32 mouse cellular contexts compared by ENCODE assay signal in genomic region chr2:155632138-155632936, GRCm38 (mm10). TPM values are rescaled to one million over a fixed set of nuclear protein-coding genes. Genes with fewer than 3 reads are reported as not detected.
A peak's percentile ranks its signal among the peaks of the same experiment; 100 is the strongest.
DNase-seq lines count a peak whose midpoint lies in the region; ATAC-seq and TF ChIP-seq lines count a peak whose summit lies in the region.
"Had no signal": no experiment of that assay in that cellular context is flagged by ENCODE, and none has a peak within 500 bp of the region (broad histone marks: within the 10 kb centered on the region; RNA-seq: fewer than 3 reads in every experiment).

No protein-coding gene starts in this region.

- no peak overlapping the region for H3K27ac ChIP-seq in intestine, embryonic 16.5 days (ENCODE audit: low read length)
- H3K27ac ChIP-seq in intestine, postnatal 0 days (ENCODE audit: low read depth, low read length): no peak overlapping the region
- H3K27ac ChIP-seq in midbrain, embryonic 13.5 days: no peak overlapping the region
- H3K27ac ChIP-seq in midbrain, embryonic 14.5 days (replicated peaks; ENCODE audit: low read depth, low read length): no peak overlapping the region
- H3K27ac ChIP-seq: embryonic facial prominence, embryonic 10.5 days; embryonic facial prominence, embryonic 15.5 days; forebrain, embryonic 12.5 days; heart, embryonic 10.5 days; hindbrain, embryonic 15.5 days; kidney, postnatal 0 days; liver, embryonic 14.5 days; midbrain, embryonic 10.5 days; neural tube, embryonic 15.5 days had no signal

- H3K9me3 ChIP-seq in intestine, embryonic 16.5 days (ENCODE audit: control insufficient read depth, low read length): no peaks in the 10 kb centered on the region
- no peaks in the 10 kb centered on the region for H3K9me3 ChIP-seq in intestine, postnatal 0 days (ENCODE audit: control insufficient read depth)
- no peaks in the 10 kb centered on the region for H3K9me3 ChIP-seq in midbrain, embryonic 13.5 days
- H3K9me3 ChIP-seq in midbrain, embryonic 14.5 days (ENCODE audit: control insufficient read depth, low read length): no peaks in the 10 kb centered on the region
- H3K9me3 ChIP-seq: embryonic facial prominence, embryonic 10.5 days; embryonic facial prominence, embryonic 15.5 days; forebrain, embryonic 12.5 days; heart, embryonic 10.5 days; heart, embryonic 15.5 days; hindbrain, embryonic 15.5 days; midbrain, embryonic 10.5 days; neural tube, embryonic 15.5 days had no signal

- no peak overlapping the region for H3K4me3 ChIP-seq in intestine, embryonic 16.5 days (ENCODE audit: low read length)
- no peak overlapping the region for H3K4me3 ChIP-seq in intestine, postnatal 0 days (ENCODE audit: low read depth, low read length)
- H3K4me3 ChIP-seq in midbrain, embryonic 13.5 days (replicated peaks): no peak overlapping the region
- no peak overlapping the region for H3K4me3 ChIP-seq in midbrain, embryonic 14.5 days (replicated peaks; ENCODE audit: low read depth, low read length)
- H3K4me3 ChIP-seq: embryonic facial prominence, embryonic 10.5 days; embryonic facial prominence, embryonic 15.5 days; forebrain, embryonic 12.5 days; heart, embryonic 10.5 days; heart, embryonic 15.5 days; hindbrain, embryonic 15.5 days; neural tube, embryonic 15.5 days had no signal

- peaks cover 9% of the 10 kb centered on the region for H3K4me1 ChIP-seq in intestine, embryonic 16.5 days (ENCODE audit: control insufficient read depth, insufficient read depth, low read length)
- 0 out of 2 replicates have a peak, but pooled peaks cover 5% of the 10 kb centered on the region for H3K4me1 ChIP-seq in intestine, postnatal 0 days (replicated peaks; ENCODE audit: control insufficient read depth, insufficient read depth, low read length)
- H3K4me1 ChIP-seq in midbrain, embryonic 13.5 days (replicated peaks): peaks cover 27% of the 10 kb centered on the region
- peaks cover 12% of the 10 kb centered on the region; the same call in 1 of the 2 replicates for H3K4me1 ChIP-seq in midbrain, embryonic 14.5 days (ENCODE audit: control insufficient read depth, insufficient read depth, low read length)

- peaks cover 20% of the 10 kb centered on the region for H3K36me3 ChIP-seq in intestine, embryonic 16.5 days (ENCODE audit: control insufficient read depth, insufficient read depth, low read length)
- H3K36me3 ChIP-seq in intestine, postnatal 0 days (ENCODE audit: control insufficient read depth, insufficient read depth): peaks cover 73% of the 10 kb centered on the region
- peaks cover 70% of the 10 kb centered on the region for H3K36me3 ChIP-seq in midbrain, embryonic 13.5 days
- H3K36me3 ChIP-seq in midbrain, embryonic 14.5 days (ENCODE audit: control insufficient read depth, insufficient read depth, low read length): peaks cover 62% of the 10 kb centered on the region

- ATAC-seq in intestine, embryonic 16.5 days: no peak
- ATAC-seq in intestine, postnatal 0 days: no peak
- ATAC-seq in midbrain, embryonic 13.5 days: no peak
- ATAC-seq in midbrain, embryonic 14.5 days (ENCODE audit: low FRiP score, low TSS enrichment): no peak
- ATAC-seq: activated CD4-positive, CD25-positive, alpha-beta regulatory T cell, adult 4 months; inflammation-experienced regulatory T-cells, adult 6 months had no signal

- H3K9ac ChIP-seq in intestine, embryonic 16.5 days (ENCODE audit: low read depth, low read length): 0 out of 2 replicates have a peak overlapping the region, but pooled peaks have one; percentile 5
- H3K9ac ChIP-seq in intestine, postnatal 0 days (ENCODE audit: low read depth, low read length): no peak overlapping the region
- H3K9ac ChIP-seq in midbrain, embryonic 13.5 days (replicated peaks): peak overlapping the region; percentile 2; the same call in 1 of the 2 replicates
- H3K9ac ChIP-seq in midbrain, embryonic 14.5 days (replicated peaks; ENCODE audit: low read length): no peak overlapping the region
- H3K9ac ChIP-seq: embryonic facial prominence, embryonic 15.5 days; forebrain, embryonic 12.5 days; heart, embryonic 15.5 days; hindbrain, embryonic 15.5 days; liver, embryonic 14.5 days; neural tube, embryonic 15.5 days had no signal

- WGBS in intestine, embryonic 16.5 days: 74% methylated on average over 30 of the region's 30 CpGs
- WGBS in intestine, postnatal 0 days: 82% methylated on average over 29 of the region's 30 CpGs
- WGBS in midbrain, embryonic 13.5 days: 66% methylated on average over 30 of the region's 30 CpGs
- WGBS in midbrain, embryonic 14.5 days: 66% methylated on average over 30 of the region's 30 CpGs

- peaks cover 9% of the 10 kb centered on the region; the same call in 1 of the 2 replicates for H3K27me3 ChIP-seq in intestine, embryonic 16.5 days (replicated peaks; ENCODE audit: control insufficient read depth, insufficient read depth, low read length)
- 0 out of 2 replicates have a peak, but pooled peaks cover 7% of the 10 kb centered on the region for H3K27me3 ChIP-seq in intestine, postnatal 0 days (replicated peaks; ENCODE audit: control insufficient read depth, insufficient read depth, low read length)
- H3K27me3 ChIP-seq in midbrain, embryonic 13.5 days: peaks cover 76% of the 10 kb centered on the region
- H3K27me3 ChIP-seq in midbrain, embryonic 14.5 days (ENCODE audit: control insufficient read depth, insufficient read depth, low read length): peaks cover 56% of the 10 kb centered on the region
- H3K27me3 ChIP-seq: CH12.LX had no signal

- no peak overlapping the region for H3K4me2 ChIP-seq in intestine, embryonic 16.5 days (ENCODE audit: low read depth, low read length)
- H3K4me2 ChIP-seq in intestine, postnatal 0 days (replicated peaks; ENCODE audit: low read depth): no peak overlapping the region
- no peak overlapping the region for H3K4me2 ChIP-seq in midbrain, embryonic 13.5 days (replicated peaks)
- no peak overlapping the region for H3K4me2 ChIP-seq in midbrain, embryonic 14.5 days (ENCODE audit: low read length)
- H3K4me2 ChIP-seq: embryonic facial prominence, embryonic 15.5 days; forebrain, embryonic 12.5 days; heart, embryonic 15.5 days; hindbrain, embryonic 15.5 days; neural tube, embryonic 15.5 days had no signal

- no peak for TF ChIP-seq CTCF in intestine, postnatal 0 days (IDR thresholded peaks at IDR 0.05; ENCODE audit: low read depth)

- peak; percentile 50 for DNase-seq in cerebellum, adult 11-12 months
- DNase-seq in cerebellum, postnatal 4 days (ENCODE audit: low spot score in 2 of 2): no peak
- DNase-seq in midbrain, embryonic 14.5 days: no peak
- no peak for DNase-seq in retina, postnatal 1 day
- DNase-seq: adrenal gland, adult 2 months; adrenal gland, postnatal 36 days; cerebellum, adult 8-10 months; gastrocnemius, postnatal 14 days; heart, adult 11 months; kidney, adult 2 months; layer of hippocampus, postnatal 36 days; liver; right cerebral cortex, adult 18-20 months; spleen, adult 18-20 months; thymus, postnatal 14 days had no signal

RNA-seq across cellular contexts. Expression of gene Myh7b, which starts 21.3 kb away (rescaled TPM):
- polyA plus RNA-seq in intestine, embryonic 16.5 days (2015; fragmentation: Nextera tagmentation; extraction: Ambion mirVana): 0.77 and 1.3 TPM in 2 replicates
- 2.7 and 2.8 TPM in 2 replicates for polyA plus RNA-seq in intestine, postnatal 0 days (2015; fragmentation: Nextera tagmentation; extraction: Ambion mirVana)
- polyA plus RNA-seq in midbrain, embryonic 13.5 days (2015; fragmentation: Nextera tagmentation; extraction: Ambion mirVana): 0.97 and 1.1 TPM in 2 replicates
- polyA plus RNA-seq in midbrain, embryonic 14.5 days (2014; fragmentation: Nextera tagmentation; extraction: Ambion mirVana): 0.64 and 0.77 TPM in 2 replicates
- polyA plus RNA-seq: activated CD4-positive, CD25-positive, alpha-beta regulatory T cell, adult 4 months; urinary bladder, adult 2 months had no signal

RNA-seq across cellular contexts. Expression of gene Gss, which starts 39.7 kb away (rescaled TPM):
- 143 and 158 TPM in 2 replicates for polyA plus RNA-seq in intestine, embryonic 16.5 days (2015; fragmentation: Nextera tagmentation; extraction: Ambion mirVana)
- 210 and 219 TPM in 2 replicates for polyA plus RNA-seq in intestine, postnatal 0 days (2015; fragmentation: Nextera tagmentation; extraction: Ambion mirVana)
- 15.8 and 16.0 TPM in 2 replicates for polyA plus RNA-seq in midbrain, embryonic 13.5 days (2015; fragmentation: Nextera tagmentation; extraction: Ambion mirVana)
- 14.8 and 15.2 TPM in 2 replicates for polyA plus RNA-seq in midbrain, embryonic 14.5 days (2014; fragmentation: Nextera tagmentation; extraction: Ambion mirVana)

RNA-seq across cellular contexts. Expression of gene Trpc4ap, which starts 59.8 kb away (rescaled TPM):
- 99.3 and 103 TPM in 2 replicates for polyA plus RNA-seq in intestine, embryonic 16.5 days (2015; fragmentation: Nextera tagmentation; extraction: Ambion mirVana)
- polyA plus RNA-seq in intestine, postnatal 0 days (2015; fragmentation: Nextera tagmentation; extraction: Ambion mirVana): 64.8 and 67.5 TPM in 2 replicates
- polyA plus RNA-seq in midbrain, embryonic 13.5 days (2015; fragmentation: Nextera tagmentation; extraction: Ambion mirVana): 157 and 169 TPM in 2 replicates
- polyA plus RNA-seq in midbrain, embryonic 14.5 days (2014; fragmentation: Nextera tagmentation; extraction: Ambion mirVana): 154 and 171 TPM in 2 replicates

Comparison
In these comparisons a context has a peak if more than half of its experiments do, and no peak if none do; other contexts are left out.
1. H3K9ac ChIP-seq: peak in intestine, embryonic 16.5 days (single experiment) and midbrain, embryonic 13.5 days (single experiment); none in intestine, postnatal 0 days (single experiment) and midbrain, embryonic 14.5 days (single experiment).